Mouse (Mus musculus) T-helper 1 cell (primary cell): ENCODE measurements around the gene Cyb561.

Experiments
- in situ Hi-C: fragments of 300-600 bp; cut with MboI, MseI; formaldehyde crosslinking; loops from one replicate; pipeline ENCODE4 v1.15.1; 2025; ENCODE audit warnings: high pct_unique_total_duplicates

Gene Cyb561

DNA sequence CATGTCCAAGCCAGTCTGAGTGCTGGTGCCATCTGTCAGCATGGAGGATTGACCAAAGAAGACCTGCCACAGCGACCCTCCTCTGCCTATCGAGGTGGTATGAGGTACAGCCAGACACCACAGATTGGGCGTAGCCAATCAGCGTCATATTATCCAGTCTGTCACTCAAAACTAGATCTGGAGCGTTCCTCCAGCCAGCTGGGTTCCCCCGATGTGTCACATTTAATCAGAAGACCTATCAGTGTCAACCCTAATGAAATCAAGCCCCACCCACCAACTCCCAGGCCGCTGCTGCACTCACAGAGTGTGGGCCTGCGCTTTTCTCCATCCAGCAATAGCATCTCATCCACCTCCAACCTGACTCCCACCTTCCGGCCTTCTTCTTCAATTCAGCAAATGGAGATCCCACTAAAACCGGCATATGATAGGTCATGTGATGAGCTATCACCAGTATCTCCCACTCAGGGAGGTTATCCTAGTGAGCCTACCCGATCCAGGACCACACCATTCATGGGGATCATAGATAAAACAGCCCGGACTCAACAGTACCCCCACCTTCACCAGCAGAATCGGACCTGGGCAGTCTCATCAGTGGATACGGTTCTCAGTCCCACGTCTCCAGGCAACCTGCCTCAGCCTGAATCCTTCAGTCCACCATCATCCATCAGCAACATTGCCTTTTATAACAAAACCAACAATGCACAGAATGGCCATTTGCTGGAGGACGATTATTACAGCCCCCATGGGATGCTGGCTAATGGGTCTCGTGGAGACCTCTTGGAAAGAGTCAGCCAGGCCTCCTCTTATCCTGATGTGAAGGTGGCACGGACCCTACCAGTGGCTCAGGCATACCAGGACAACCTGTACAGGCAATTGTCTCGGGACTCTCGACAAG is 30.1 kb downstream of the Cyb561 start:
- in situ Hi-C loops, result loop anchor here (10.0 kb wide), 1 partner anchor 262 kb away; no protein-coding TSS in a partner anchor

DNA sequence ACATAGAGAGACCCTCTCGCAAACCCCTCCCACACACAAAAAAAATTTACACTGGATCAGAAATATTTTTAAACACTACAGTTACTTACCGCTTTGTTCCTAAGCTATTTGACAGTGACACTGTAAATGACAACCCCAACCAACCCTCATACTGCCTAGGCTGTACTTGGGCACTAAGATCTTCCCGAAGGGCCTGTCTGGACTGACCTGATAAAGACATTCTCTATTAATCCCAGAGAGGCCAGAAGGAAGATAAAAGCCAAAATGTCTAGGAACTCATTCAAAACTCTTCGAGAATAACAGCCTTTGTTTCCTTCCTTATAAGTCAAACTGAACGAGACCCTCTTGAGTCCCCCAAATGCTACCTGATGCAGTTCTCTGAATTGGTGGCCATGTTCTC is 31.9 kb downstream of the Cyb561 start:
- in situ Hi-C loops, result loop anchor here (10.0 kb wide), 1 partner anchor 264 kb away; no protein-coding TSS in a partner anchor

DNA sequence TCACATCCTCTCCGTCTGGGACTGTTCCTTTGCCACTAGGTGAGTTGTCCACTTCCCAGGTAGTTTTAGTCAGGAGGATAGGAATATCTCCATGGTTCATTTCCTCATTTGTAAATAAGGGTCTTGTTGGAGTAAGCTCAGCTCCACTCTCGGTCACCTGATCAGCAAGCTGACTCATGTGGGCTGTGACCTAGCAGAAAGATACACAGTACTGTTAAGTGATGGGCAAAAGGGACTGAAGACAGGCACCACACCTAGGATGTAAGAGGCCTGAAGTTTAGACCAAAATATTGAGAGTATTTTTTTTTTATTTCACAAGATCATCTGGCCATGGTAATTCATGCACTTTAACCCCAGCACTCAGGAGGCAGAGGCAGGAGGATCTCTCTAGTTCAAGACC is 32.3 kb downstream of the Cyb561 start:
- in situ Hi-C loops, result loop anchor here (10.0 kb wide), 1 partner anchor 264 kb away; no protein-coding TSS in a partner anchor

DNA sequence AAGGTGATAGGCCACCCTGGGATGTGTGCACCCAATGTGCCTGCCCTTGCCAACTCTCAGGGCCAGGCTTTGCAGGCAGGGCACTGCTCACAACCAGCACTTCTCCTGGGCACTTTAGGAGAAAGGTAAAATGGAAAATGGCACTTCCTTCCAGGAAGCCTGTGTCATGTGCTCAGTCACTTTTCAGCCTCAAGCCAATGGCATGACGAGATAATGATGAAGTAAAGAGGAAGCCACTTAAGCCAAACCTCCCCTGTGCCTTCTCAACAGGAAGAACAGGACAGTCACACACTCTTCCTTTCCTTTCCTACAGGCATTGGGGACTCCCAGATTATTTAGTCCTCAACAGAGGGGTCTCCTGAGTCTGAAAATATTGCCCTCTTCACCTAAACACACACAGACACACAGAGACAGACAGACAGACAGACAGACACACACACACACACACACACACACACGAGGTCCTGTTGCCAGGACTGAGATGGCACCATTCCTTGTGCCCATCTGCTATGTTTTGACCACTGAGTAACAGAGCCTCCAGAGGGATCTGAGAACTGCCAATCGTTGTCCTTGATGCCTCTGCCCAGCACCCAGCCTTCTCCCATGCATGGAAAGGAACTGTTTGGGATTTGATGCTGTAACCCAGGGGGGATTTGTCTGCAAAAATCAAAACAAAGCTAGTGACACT is 32.9 kb downstream of the Cyb561 start:
- in situ Hi-C loops, result loop anchor here (10.0 kb wide), 1 partner anchor 265 kb away; no protein-coding TSS in a partner anchor

- in situ Hi-C loops, result no loop called here
Measured at GRCm38 (mm10) chr11:105913580-105913979, 39.6 kb downstream of the Cyb561 start.

GRCm38 (mm10) chr11:105911592-105912375 is 41.4 kb downstream of the Cyb561 start:
- in situ Hi-C loops, result no loop called here

GRCm38 (mm10) chr11:105911149-105911548 is 42.0 kb downstream of the Cyb561 start:
- in situ Hi-C loops, result no loop called here

- in situ Hi-C loops, result no loop called here
Measured at GRCm38 (mm10) chr11:105909617-105910016, 43.5 kb downstream of the Cyb561 start.

GRCm38 (mm10) chr11:105908926-105909325 is 44.2 kb downstream of the Cyb561 start:
- in situ Hi-C loops, result no loop called here

DNA sequence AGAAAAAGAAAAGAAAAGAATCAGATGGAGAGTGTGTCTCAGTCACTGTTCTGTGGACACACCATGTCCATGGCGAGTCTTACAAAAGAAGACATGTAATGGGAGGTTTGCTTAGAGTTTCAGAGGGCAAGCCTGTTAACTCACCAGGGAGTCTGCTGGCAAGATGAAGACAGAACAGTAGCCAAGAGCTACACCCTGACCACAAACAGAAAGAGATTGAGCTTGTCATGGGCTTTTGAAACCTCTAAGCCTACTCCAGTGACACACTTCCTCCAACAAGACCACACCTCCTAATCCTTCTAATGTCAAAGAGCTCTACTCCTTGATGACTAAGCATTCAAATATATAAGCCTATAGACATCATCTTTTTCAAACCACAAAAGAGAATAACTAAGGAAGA is 45.8 kb downstream of the Cyb561 start:
- in situ Hi-C loops, result no loop called here

GRCm38 (mm10) chr11:105905529-105906213 is 47.5 kb downstream of the Cyb561 start:
- in situ Hi-C loops, result no loop called here

DNA sequence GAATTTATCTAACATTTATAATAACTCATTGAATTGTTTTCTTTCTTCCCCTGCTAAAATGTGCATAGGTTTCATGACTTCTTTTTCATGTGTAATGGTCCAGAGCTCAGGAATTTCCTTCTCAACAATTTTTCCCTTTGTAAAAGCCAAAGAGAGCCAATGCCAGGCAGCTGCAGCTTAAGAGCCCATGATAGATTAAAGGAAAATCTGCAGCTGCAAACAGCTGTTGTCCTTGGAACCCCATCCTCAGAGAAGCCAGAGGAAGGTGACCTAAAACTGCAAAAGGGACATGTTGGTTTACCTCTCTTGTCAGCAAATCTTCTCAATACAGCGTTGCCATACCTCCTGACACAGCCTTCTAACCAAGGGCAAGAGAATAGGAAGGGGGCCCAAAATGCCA is 50.2 kb downstream of the Cyb561 start:
- in situ Hi-C loops, result no loop called here

- in situ Hi-C loops, result no loop called here
Measured at GRCm38 (mm10) chr11:105901501-105901900, 51.6 kb downstream of the Cyb561 start.

GRCm38 (mm10) chr11:105899151-105899550 is 54.0 kb downstream of the Cyb561 start:
- in situ Hi-C loops, result no loop called here

GRCm38 (mm10) chr11:105887281-105887680 is 65.9 kb downstream of the Cyb561 start:
- in situ Hi-C loops, result no loop called here

GRCm38 (mm10) chr11:105885558-105885957 is 67.6 kb downstream of the Cyb561 start:
- in situ Hi-C loops, result no loop called here
